Mouse (Mus musculus): Measurements from ENCODE around the gene Pet117. TPM values are rescaled to one million over a fixed set of nuclear protein-coding genes. Genes with fewer than 3 reads are reported as not detected.
"Not testable (repeated sequence)": the region's sequence is repeated elsewhere in the genome, so short reads cannot be mapped to it uniquely, and the experiment has no call there.

Pet117 gene
- total RNA-seq (2022) = 10 to 100 TPM in 2 of 4 experiments, 1 to 10 TPM in 2; 8.9 to 13.3 (median 10.7) TPM

DNA sequence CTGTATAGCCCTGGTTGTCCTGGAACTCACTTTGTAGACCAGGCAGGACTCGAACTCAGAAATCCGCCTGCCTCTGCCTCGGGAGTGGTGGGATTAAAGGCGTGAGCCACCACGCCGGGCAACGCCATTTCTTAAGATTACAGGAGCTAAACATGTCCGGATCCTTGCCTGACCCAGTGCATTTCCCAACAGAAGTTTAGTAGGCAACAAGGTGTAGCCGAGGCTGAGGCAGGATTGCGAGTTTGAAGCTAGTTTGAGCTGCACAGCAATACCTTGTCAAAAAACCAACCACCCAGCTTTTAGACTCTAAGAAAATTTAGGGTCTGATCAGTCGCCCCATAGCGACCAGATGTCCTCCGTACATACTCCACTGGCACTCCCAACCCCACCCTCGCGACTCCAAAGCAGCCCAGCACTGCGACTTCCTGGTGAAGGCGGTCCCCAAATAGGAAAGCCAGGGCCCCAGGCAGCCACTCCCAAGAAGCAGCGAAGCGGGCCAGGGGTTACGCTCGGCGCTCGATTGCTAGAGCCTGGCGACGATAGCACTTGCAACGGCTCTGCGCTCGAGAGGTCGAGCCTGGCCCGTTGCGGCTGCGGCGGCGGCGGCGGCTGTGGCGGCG is at the start of gene Pet117, which contains the start of gene Kat14:
TSS of gene Pet117 (plus strand) at position 597 of the 620 bp plus-strand sequence.
TSS of gene Kat14 (plus strand) at position 584 of the 620 bp plus-strand sequence.
- peak; percentile 96 for DNase-seq (ENCODE audit: low spot score)

- no peak for DNase-seq (ENCODE audit: low spot score)
Observed at GRCm38 (mm10) chr2:144324218-144324617, 44.6 kb upstream of the Pet117 start.

DNA sequence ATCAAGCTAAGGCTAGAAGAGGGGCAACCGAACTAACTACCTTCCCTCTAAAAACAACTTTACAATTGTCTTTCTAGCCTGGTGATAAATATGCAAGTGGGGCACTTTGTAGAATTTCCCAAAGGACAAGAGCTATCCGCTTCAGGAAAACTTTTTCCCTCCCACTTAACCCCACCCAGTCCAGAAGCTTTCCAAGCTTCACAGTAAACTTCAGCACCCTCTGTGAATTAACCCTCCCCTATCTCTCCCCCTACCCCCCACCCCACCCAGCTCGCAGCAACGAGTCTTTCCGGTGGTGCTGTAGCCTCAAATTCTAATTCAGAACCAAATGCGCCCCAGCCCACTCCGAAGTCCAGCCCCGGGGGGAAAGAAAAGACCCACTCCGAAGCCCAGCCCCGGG is 39.3 kb upstream of the Pet117 start:
- DNase-seq (ENCODE audit: low spot score) = no peak

- no peak for DNase-seq (ENCODE audit: low spot score)
Observed at GRCm38 (mm10) chr2:144329937-144330336, 38.9 kb upstream of the Pet117 start.

- no peak for DNase-seq (ENCODE audit: low spot score)
Observed at GRCm38 (mm10) chr2:144330352-144330959, 38.3 kb upstream of the Pet117 start.

- no peak for DNase-seq (ENCODE audit: low spot score)
Observed at GRCm38 (mm10) chr2:144330960-144331371, 37.8 kb upstream of the Pet117 start.

DNA sequence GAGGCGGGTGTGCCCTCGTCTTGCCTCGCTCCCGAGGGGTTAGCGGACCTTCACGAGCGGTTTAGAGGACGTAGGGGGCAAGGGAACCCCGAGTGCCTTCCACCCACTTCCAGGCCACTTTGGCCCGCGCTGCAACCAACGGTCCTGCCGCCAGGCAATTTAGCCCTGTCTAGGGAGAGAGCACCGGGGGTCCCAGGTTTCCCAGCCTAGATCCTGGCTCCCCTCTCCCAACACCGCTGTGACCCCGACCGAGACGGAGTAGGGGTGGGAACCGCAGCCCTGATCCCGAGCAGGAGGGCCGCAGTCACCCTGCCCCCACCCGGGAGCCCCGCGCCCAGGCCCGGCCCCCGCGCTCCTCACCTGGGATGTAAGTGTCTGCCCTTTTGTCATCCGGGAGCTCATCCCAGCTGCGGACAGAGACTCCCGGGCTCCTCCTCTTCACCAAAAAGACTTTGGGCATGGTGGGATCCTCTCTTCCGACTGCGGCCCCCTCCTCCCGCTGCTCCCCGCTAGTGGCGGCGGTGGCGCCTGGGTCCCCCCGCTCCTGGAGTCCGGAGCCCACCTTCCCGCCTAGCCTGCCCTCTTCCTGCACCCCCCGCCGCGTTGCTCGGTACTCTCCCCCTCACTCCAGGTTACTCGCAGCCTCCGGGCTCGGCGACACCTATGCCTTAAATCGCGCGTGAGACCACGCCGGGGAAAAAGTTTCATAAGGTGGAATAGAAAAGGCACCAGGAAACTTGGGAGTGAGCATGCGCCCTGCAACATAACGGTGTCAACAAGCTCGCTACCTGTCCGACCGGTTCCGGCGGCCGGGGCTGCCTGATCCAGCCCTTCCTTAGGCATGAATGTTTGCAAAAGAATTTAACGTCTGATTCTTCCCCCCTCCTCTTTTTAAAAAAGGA is 37.1 kb upstream of the Pet117 start, which contains the start of gene Ovol2:
TSS of gene Ovol2 (minus strand) at position 746 of the 902 bp plus-strand sequence.
- DNase-seq (ENCODE audit: low spot score) = no peak

DNA sequence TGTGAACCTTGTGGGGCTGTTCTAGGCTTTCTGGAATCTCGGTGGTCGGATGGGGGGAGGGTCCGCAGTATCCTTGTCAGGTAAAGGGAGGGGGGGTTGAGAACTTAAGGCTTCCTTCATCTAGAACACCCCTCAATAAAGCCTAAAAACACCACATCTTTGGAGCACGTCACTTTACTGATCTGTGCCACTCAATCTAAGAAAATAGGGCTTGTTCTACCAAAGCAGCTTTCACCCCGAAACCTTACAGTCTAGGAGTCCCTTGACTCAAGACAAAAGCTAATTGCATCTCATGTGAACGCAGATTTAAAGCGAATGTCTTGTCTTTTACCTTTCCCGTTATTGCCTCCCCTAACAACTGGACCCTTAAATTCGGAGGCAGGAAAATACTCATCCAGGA is 36.3 kb upstream of the Pet117 start:
- no peak for DNase-seq (ENCODE audit: low spot score)

DNA sequence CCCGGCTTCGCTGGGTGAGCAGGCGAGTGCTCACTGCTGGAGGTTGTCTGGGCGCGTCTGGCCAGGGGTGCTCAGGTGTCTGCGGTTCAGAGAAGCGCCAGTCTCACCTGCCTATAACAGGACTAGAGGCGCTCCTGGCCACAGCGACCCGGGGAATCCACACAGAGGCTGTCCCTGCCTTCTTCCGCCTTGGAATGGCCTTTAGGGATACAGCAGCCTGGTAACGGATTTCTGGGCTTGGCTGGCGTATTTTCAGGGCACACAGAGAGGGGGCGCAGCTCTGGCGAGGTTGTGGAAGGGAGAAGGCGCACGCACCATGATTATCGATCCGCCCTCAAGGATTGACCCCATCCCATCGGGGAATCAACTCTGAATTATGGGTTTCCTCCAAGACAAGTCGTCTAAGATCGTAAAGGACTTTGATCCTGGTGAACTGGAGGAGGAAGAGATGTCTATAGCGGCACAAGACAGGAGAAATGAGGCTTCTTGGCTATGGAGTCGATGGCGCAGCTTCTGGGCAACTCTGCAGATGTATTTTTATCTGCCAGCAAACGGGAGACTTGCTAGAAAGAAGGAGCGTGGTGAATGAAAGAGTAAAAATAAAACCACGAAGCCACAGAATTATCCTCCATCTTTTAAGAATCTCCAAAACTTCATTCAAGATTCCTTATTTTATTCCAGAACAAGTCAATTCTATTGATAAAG is 35.5 kb upstream of the Pet117 start:
- no peak for DNase-seq (ENCODE audit: low spot score)

GRCm38 (mm10) chr2:144337230-144337629 is 31.6 kb upstream of the Pet117 start:
- no peak for DNase-seq (ENCODE audit: low spot score)

GRCm38 (mm10) chr2:144337701-144338100 is 31.1 kb upstream of the Pet117 start:
- no peak for DNase-seq (ENCODE audit: low spot score)

- DNase-seq (ENCODE audit: low spot score) = not testable (repeated sequence)
Observed at GRCm38 (mm10) chr2:144338149-144338548, 30.6 kb upstream of the Pet117 start.

- DNase-seq (ENCODE audit: low spot score) = no peak
Observed at GRCm38 (mm10) chr2:144343158-144343557, 25.6 kb upstream of the Pet117 start.

DNA sequence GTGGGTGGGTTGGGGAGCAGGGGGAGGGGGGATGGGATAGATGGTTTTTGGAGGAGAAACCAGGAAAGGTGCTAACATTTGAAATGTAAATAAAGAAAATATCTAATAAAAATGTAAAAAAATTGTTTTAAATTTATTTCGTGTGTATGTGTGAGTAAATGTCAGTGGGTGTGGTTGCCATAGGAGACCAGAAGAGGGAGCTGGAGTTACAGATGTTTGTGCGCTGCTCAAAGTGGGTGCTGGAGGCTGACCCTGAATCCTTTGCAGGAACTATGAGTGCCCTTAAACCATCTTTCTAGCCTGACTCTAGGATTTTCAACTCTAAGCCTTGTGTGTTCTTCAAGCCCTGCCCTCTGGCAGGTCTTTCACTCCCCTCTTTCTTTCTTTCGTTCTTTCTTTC is 20.3 kb upstream of the Pet117 start:
- no peak for DNase-seq (ENCODE audit: low spot score)

GRCm38 (mm10) chr2:144352843-144353242 is 16.0 kb upstream of the Pet117 start:
- DNase-seq (ENCODE audit: low spot score) = no peak

- peak; percentile 74 for DNase-seq (ENCODE audit: low spot score)
Observed at GRCm38 (mm10) chr2:144369020-144369421, 225 bp downstream of the Pet117 start.

DNA sequence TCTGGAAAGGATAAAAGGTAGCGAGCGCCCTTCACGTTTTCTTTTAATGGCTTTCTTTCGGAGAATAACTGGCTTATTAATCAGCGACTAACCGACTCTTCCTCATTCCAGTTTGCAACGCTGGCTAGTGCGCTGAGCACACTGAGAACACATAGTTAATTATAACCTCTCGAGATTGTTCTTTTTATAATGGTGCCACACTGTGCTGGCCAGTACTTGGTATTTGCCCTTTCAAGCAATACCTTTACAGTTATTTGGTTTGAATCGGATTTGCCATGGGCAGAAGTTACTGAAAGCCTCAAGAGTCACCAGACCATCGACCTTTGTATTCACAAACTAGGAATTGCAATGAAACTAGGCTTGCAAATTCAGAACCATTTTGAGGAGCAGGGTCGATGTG is 715 bp downstream of the Pet117 start:
- peak; percentile 38 for DNase-seq (ENCODE audit: low spot score)

DNA sequence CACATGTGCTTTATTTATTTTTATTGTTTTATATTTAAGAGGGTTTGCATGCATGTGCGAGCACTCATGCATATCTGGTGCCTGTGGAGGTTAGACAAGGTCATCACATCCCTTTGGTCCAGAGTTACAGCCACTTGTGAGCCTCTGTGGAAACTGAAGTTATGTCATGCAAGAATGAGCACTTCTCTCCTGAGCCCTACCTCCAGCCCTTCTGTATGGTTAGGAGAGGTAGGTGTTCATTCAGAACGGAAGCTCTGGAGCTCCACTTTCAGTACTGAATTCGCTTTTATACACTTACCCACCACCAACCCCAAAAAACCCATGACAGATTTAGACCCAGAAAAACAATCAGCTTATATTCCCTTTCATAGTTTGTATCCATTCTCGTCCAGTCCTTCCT is 2.8 kb downstream of the Pet117 start:
- no peak for DNase-seq (ENCODE audit: low spot score)

GRCm38 (mm10) chr2:144373063-144373462 is 4.3 kb downstream of the Pet117 start:
- DNase-seq (ENCODE audit: low spot score) = no peak

- DNase-seq (ENCODE audit: low spot score) = no peak
Observed at GRCm38 (mm10) chr2:144375063-144375703, 6.4 kb downstream of the Pet117 start.

DNA sequence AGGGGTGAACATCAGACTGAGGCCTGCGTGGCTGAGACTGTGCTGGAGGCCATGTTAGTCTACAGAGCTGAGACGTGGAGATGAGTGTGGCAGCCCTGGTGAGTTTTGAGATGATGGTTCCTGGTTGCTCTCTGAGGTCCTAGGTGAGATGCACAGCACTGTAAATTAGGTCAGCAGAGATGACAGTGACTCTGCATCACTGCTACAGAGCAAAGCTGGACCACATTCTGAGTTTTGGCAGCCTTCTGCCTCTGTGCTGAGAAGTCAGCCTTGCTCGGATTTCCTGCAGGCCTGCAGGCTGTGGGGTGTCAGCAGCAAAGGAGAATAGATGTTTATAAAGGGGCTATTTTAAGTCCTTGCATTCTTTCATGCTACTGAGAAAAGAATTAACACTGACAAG is 12.5 kb downstream of the Pet117 start:
- no peak for DNase-seq (ENCODE audit: low spot score)
